Mouse (Mus musculus) myocyte (in vitro differentiated cells): ENCODE measurements around the gene Ticam1. TPM values are rescaled to one million over a fixed set of nuclear protein-coding genes. Genes with fewer than 3 reads are reported as not detected.

Source experiments
- H3K27me3 ChIP-seq: one replicate; pipeline ENCODE4 v1.6.1; 2011; ENCODE audit not compliant: control insufficient read depth, insufficient read depth, insufficient read length
- H3K36me3 ChIP-seq: one replicate; pipeline ENCODE4 v1.6.1; 2011; ENCODE audit not compliant: control insufficient read depth, insufficient read depth
- H3K4me2 ChIP-seq: one replicate; pipeline ENCODE4 v1.6.1; 2011; ENCODE audit warnings: low read depth, control low read depth
- H3K4me3 ChIP-seq: one replicate; pipeline ENCODE4 v1.5.1; 2011; ENCODE audit warnings: mild to moderate bottlenecking, control low read depth, moderate library complexity
- H3K79me2 ChIP-seq: one replicate; pipeline ENCODE4 v1.6.1; 2011; ENCODE audit not compliant: control insufficient read depth, insufficient read depth
- H3ac ChIP-seq: one replicate; pipeline ENCODE4 v1.6.1; 2011; ENCODE audit not compliant: control insufficient read depth, insufficient read length
- CEBPB ChIP-seq: IDR thresholded peaks from 2 replicates; pipeline ENCODE4 v1.6.1; 2011; ENCODE audit warnings: mild to moderate bottlenecking, moderate library complexity; ENCODE audit not compliant: poor library complexity, insufficient read depth, severe bottlenecking
- E2F4 ChIP-seq: IDR thresholded peaks from one replicate; pipeline ENCODE4 v1.6.1; 2011; ENCODE audit warnings: mild to moderate bottlenecking, control low read depth, moderate library complexity; ENCODE audit not compliant: insufficient read depth
- MAX ChIP-seq: IDR thresholded peaks from one replicate; pipeline ENCODE4 v1.6.1; 2011; ENCODE audit warnings: low read depth, mild to moderate bottlenecking, control low read depth
- MYOD1 ChIP-seq, 3 experiments: IDR thresholded peaks; one replicate each; pipeline ENCODE4 v1.6.1; 2011; ENCODE audit warnings: control low read depth in 2 of 3, low read depth in 2 of 3, mild to moderate bottlenecking in 2 of 3, moderate library complexity in 1 of 3; ENCODE audit not compliant: insufficient read length in 2 of 3, control insufficient read depth in 1 of 3
- MYOG ChIP-seq, 3 experiments: IDR thresholded peaks; one replicate each; pipeline ENCODE4 v1.6.1; 2011; ENCODE audit warnings: control low read depth in 2 of 3, low read depth in 2 of 3, mild to moderate bottlenecking in 2 of 3; ENCODE audit not compliant: insufficient read length in 2 of 3, control insufficient read depth in 1 of 3, insufficient read depth in 1 of 3
- POLR2A ChIP-seq: IDR thresholded peaks from one replicate; pipeline ENCODE4 v1.6.1; 2011; ENCODE audit warnings: low read depth, mild to moderate bottlenecking, control low read depth, moderate library complexity; ENCODE audit not compliant: insufficient read length
- POLR2AphosphoS2 ChIP-seq: IDR thresholded peaks from one replicate; pipeline ENCODE4 v1.6.1; 2011; ENCODE audit warnings: low read depth, control low read depth; ENCODE audit not compliant: insufficient read length
- REST ChIP-seq: IDR thresholded peaks from one replicate; pipeline ENCODE4 v1.6.1; 2011; ENCODE audit warnings: mild to moderate bottlenecking, control low read depth, moderate library complexity; ENCODE audit not compliant: insufficient read depth, insufficient read length
- SRF ChIP-seq: IDR thresholded peaks from one replicate; pipeline ENCODE4 v1.6.1; 2011; ENCODE audit warnings: low read depth; ENCODE audit not compliant: control insufficient read depth, insufficient read length
- TCF12 ChIP-seq: IDR thresholded peaks from one replicate; pipeline ENCODE4 v1.6.1; 2011; ENCODE audit warnings: mild to moderate bottlenecking, control low read depth; ENCODE audit not compliant: poor library complexity, insufficient read depth, severe bottlenecking
- TCF3 ChIP-seq: IDR thresholded peaks from one replicate; pipeline ENCODE4 v1.6.1; 2011; ENCODE audit warnings: low read depth, control low read depth; ENCODE audit not compliant: insufficient read length
- USF1 ChIP-seq: IDR thresholded peaks from one replicate; pipeline ENCODE4 v1.6.1; 2011; ENCODE audit warnings: low read depth, mild to moderate bottlenecking, control low read depth, moderate library complexity
- polyA plus RNA-seq: library from polyadenylated mRNA; unstranded; fragments of >200 nt; fragmentation: generic; extraction: Trizol; gene quantifications from one replicate; pipeline ENCODE4 v1.2.1, GENCODE M21; 2012; ENCODE audit warnings: missing spikeins

Gene Ticam1
- polyA plus RNA-seq, 1 experiment, result 9.1 TPM

DNA sequence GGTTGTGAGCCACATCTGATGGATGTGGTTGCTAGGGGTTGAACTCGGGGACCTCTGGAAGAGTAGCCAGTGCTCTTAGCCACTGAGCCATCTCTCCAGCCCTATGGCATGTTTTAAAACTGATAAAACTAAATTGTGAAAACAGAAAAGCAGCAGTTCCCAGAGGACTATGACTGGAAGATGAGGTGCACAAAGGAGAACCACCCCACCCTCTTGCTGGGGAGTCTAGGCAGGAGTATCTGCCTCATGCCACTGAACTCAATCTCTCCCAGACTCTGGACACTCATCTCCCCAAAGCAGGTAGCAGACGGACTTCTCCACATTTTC, 944 bp upstream of the Ticam1 start:
- Histone ChIP-seq H3K27me3 (no peaks in the 10 kb centered on the region), H3ac (no peak overlapping the region), H3K79me2 (peaks cover 9% of the 10 kb centered on the region), H3K4me2 (peak overlapping the region; percentile 85), H3K36me3 (no peaks in the 10 kb centered on the region), H3K4me3 (peak overlapping the region; percentile 61)
- TF ChIP-seq CEBPB, result no peak
- no peak for TF ChIP-seq E2F4
- TF ChIP-seq POLR2AphosphoS2, result no peak
- no peak for TF ChIP-seq REST

DNA sequence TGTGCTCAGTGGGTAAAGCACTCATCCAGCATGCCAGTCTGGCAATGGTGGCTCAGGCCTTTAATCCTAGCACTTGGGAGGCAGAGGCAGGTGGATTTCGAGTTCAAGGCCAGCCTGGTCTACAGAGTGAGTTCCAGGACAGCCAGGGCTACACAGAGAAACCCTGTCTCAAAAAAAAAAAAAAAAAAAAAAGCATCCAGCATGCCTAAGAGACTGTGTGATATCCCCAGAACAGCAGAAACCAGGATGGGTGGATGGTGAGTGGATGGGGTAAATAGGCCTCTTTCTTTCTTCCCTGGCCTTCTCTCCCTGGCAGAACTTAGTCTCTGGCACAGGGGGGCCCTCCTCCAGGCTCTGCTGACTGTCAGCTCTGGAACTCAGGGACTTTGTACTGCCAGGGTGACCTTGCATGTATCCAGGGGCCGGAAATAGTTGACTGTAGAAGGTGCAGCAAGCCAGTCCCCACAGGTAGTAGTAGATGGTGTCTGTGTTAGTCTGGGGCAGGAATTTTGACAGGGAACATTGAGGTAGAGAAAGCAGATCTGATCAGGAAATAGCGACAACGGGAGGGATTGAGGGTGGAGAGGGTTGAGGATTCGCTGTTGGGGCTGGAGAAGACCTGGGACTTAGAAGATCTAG, 625 bp downstream of the Ticam1 start:
- peak overlapping the region; percentile 31 for H3ac ChIP-seq
- peak overlapping the region; percentile 61 for H3K4me3 ChIP-seq
- H3K36me3 ChIP-seq, result no peaks in the 10 kb centered on the region
- H3K4me2 ChIP-seq, result peak overlapping the region; percentile 86
- H3K27me3 ChIP-seq, result no peaks in the 10 kb centered on the region
- H3K79me2 ChIP-seq, result peaks cover 9% of the 10 kb centered on the region
- TF ChIP-seq CEBPB (no peak), REST (no peak), POLR2AphosphoS2 (no peak), MYOD1 (IDR thresholded peaks at IDR 0.05; ENCODE audit: control insufficient read depth in 1 of 3, insufficient read length in 2 of 3, low read depth in 2 of 3) (no peak), TCF12 (no peak), E2F4 (no peak), POLR2A (no peak), MAX (no peak), USF1 (no peak)

DNA sequence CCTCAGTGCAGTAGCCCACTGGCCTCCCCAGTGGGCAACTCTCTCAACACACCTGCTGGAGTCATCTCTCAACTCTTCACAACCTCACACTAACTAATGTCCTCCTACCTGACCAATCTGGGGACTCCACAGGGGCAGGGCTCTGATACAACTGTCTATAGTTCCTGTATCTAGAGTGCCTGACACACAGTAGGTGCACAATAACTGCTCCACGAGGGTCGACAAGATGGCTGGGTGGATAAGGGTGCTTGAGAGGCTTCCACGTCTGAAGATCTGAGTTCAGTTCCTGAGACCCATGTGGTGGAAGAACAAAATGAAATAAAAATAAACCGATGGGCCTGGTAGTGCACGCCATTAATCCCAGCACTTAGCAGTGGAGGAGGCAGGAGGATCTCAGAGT, 2.6 kb downstream of the Ticam1 start:
- peaks cover 9% of the 10 kb centered on the region for H3K79me2 ChIP-seq
- H3ac ChIP-seq, result no peak overlapping the region
- H3K4me3 ChIP-seq, result no peak overlapping the region
- no peaks in the 10 kb centered on the region for H3K27me3 ChIP-seq
- no peaks in the 10 kb centered on the region for H3K36me3 ChIP-seq
- no peak overlapping the region for H3K4me2 ChIP-seq
- TF ChIP-seq CEBPB (no peak), USF1 (no peak), REST (no peak), SRF (no peak)

DNA sequence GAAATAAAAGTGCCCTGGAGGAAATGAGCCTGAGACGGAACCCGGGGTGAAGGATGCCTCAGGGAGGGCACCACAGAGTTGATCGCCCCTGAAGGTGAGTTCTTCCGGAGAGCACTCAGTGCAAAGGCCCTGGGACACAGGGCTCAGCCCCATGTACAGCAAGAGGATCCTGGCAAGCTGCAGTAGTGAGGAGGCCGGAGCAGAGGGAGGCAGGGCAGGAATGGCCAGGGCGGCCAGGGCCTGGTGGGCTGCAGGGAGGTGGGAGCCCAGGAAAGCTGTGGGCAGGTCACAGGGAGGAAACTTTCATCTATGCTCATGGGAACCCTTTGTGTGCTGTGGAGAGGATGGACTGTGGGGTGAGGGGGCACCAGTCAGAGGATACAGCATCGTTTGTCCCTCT, 3.1 kb downstream of the Ticam1 start:
- Histone ChIP-seq H3K79me2 (peaks cover 9% of the 10 kb centered on the region), H3K4me2 (no peak overlapping the region), H3K36me3 (no peaks in the 10 kb centered on the region), H3ac (no peak overlapping the region), H3K4me3 (no peak overlapping the region), H3K27me3 (no peaks in the 10 kb centered on the region)
- no peak for TF ChIP-seq USF1
- no peak for TF ChIP-seq POLR2AphosphoS2
- TF ChIP-seq POLR2A, result no peak
- TF ChIP-seq MAX, result no peak
- no peak for TF ChIP-seq REST
- no peak for TF ChIP-seq E2F4
- TF ChIP-seq CEBPB, result no peak
- TF ChIP-seq TCF3, result no peak
- TF ChIP-seq SRF, result no peak
- TF ChIP-seq MYOG (IDR thresholded peaks at IDR 0.05; ENCODE audit: control insufficient read depth in 1 of 3, insufficient read depth in 1 of 3, insufficient read length in 2 of 3, low read depth in 2 of 3), result no peak

GRCm38 (mm10) chr17:56272644-56273043, 3.9 kb downstream of the Ticam1 start:
- no peak overlapping the region for H3K4me3 ChIP-seq
- TF ChIP-seq POLR2A (no peak), MYOG (IDR thresholded peaks at IDR 0.05; ENCODE audit: control insufficient read depth in 1 of 3, insufficient read depth in 1 of 3, insufficient read length in 2 of 3, low read depth in 2 of 3) (no peak), MYOD1 (IDR thresholded peaks at IDR 0.05; ENCODE audit: control insufficient read depth in 1 of 3, insufficient read length in 2 of 3, low read depth in 2 of 3) (no peak), USF1 (no peak), TCF12 (no peak), SRF (no peak), CEBPB (no peak), TCF3 (no peak), REST (no peak), E2F4 (no peak), POLR2AphosphoS2 (no peak), MAX (no peak)
- H3K79me2 ChIP-seq, result peaks cover 9% of the 10 kb centered on the region
- H3K36me3 ChIP-seq, result no peaks in the 10 kb centered on the region
- H3K4me2 ChIP-seq, result no peak overlapping the region
- H3K27me3 ChIP-seq, result no peaks in the 10 kb centered on the region
- H3ac ChIP-seq, result no peak overlapping the region
